Mouse (Mus musculus) G1E (cell line): ENCODE measurements around the gene Atg101.

ENCODE experiments used
- CTCF ChIP-seq: IDR thresholded peaks from 2 replicates; pipeline ENCODE4 v1.5.1; 2012; ENCODE audit warnings: low read depth, low read length, inconsistent platforms, mixed read lengths
- GATA1 ChIP-seq: IDR thresholded peaks from 2 replicates; pipeline ENCODE4 v1.6.1; 2012; ENCODE audit warnings: borderline replicate concordance, low read length, inconsistent platforms, mixed read lengths
- GATA2 ChIP-seq: IDR thresholded peaks from 2 replicates; pipeline ENCODE4 v1.6.1; 2012; ENCODE audit warnings: low read depth, low read length, inconsistent platforms, borderline replicate concordance
- POLR2AphosphoS5 ChIP-seq: IDR thresholded peaks from 2 replicates; pipeline ENCODE4 v1.6.1; 2012; ENCODE audit warnings: low read depth, low read length, inconsistent platforms; ENCODE audit not compliant: insufficient replicate concordance

GRCm38 (mm10) chr15:101262502-101262901 lies 21.6 kb upstream of the Atg101 start:
- TF ChIP-seq CTCF (no peak), GATA1 (no peak), GATA2 (no peak), POLR2AphosphoS5 (no peak)
